Mouse (Mus musculus) CH12.LX (cell line): ENCODE measurements around the gene Slc25a41.

Experiments
- CTCF ChIP-seq, 2 experiments: IDR thresholded peaks in 1 of 2; conservative IDR thresholded peaks in 1 of 2; 2 replicates each; pipeline ENCODE4 v1.5.1; 2011 to 2012; ENCODE audit warnings: low read depth in 2 of 2, low read length in 2 of 2, improper control_type of control experiment in 1 of 2, inconsistent platforms in 1 of 2, mild to moderate bottlenecking in 1 of 2, moderate library complexity in 1 of 2
- MAX ChIP-seq: IDR thresholded peaks from 2 replicates; pipeline ENCODE4 v1.6.1; 2011; ENCODE audit warnings: low read length, improper control_type of control experiment
- RCOR1 ChIP-seq: conservative IDR thresholded peaks from 2 replicates; pipeline ENCODE4 v1.6.1; 2012; ENCODE audit warnings: low read depth, mild to moderate bottlenecking, inconsistent platforms, low read length, improper control_type of control experiment
- SMC3 ChIP-seq: IDR thresholded peaks from 2 replicates; pipeline ENCODE4 v1.6.1; 2011; ENCODE audit warnings: low read depth, low read length, improper control_type of control experiment
- USF1 ChIP-seq: IDR thresholded peaks from 2 replicates; pipeline ENCODE4 v1.6.1; 2014; ENCODE audit warnings: low read depth, mild to moderate bottlenecking, inconsistent platforms, low read length, improper control_type of control experiment

- no peak for TF ChIP-seq CTCF (conservative IDR thresholded peaks at IDR 0.05 in 1 of 2, IDR thresholded peaks at IDR 0.05 in 1 of 2; ENCODE audit: low read depth in 2 of 2, low read length in 2 of 2)
- TF ChIP-seq MAX: no peak
- TF ChIP-seq SMC3: no peak
- TF ChIP-seq USF1: no peak
- TF ChIP-seq RCOR1: no peak
Observed at GRCm38 (mm10) chr17:57081234-57081842, 39.9 kb upstream of the Slc25a41 start.
